Mouse (Mus musculus) A20 (cell line): ENCODE measurements around the gene Hecw2.
A peak's percentile ranks its signal among the peaks of the same experiment; 100 is the strongest.

Experiments used
- DNase-seq: peaks from one replicate; pipeline ENCODE4 v3.0.0-alpha.2; 2011; ENCODE audit warnings: low read depth, low spot score

Gene Hecw2

GRCm38 (mm10) chr1:53784291-53784720 is 410.7 kb downstream of the Hecw2 start:
- peak; percentile 84 for DNase-seq

- DNase-seq, result peak; percentile 63
These were observed 412.0 kb downstream of the Hecw2 start for GRCm38 (mm10) chr1:53782956-53783355.

GRCm38 (mm10) chr1:53782079-53782478 is 412.9 kb downstream of the Hecw2 start:
- DNase-seq, result peak; percentile 75

- DNase-seq, result peak; percentile 64
These were observed 413.7 kb downstream of the Hecw2 start for GRCm38 (mm10) chr1:53781311-53781710.

GRCm38 (mm10) chr1:53776176-53776905 is 418.6 kb downstream of the Hecw2 start:
- peak; percentile 48 for DNase-seq

GRCm38 (mm10) chr1:53775545-53775944 is 419.4 kb downstream of the Hecw2 start:
- no peak for DNase-seq

- DNase-seq, result peak; percentile 63
These were observed 419.9 kb downstream of the Hecw2 start for GRCm38 (mm10) chr1:53775036-53775435.

GRCm38 (mm10) chr1:53774571-53774970 is 420.4 kb downstream of the Hecw2 start:
- DNase-seq, result peak; percentile 59

- peak; percentile 94 for DNase-seq
These were observed 421.0 kb downstream of the Hecw2 start for GRCm38 (mm10) chr1:53773994-53774393.

- DNase-seq, result peak; percentile 21
These were observed 422.0 kb downstream of the Hecw2 start for GRCm38 (mm10) chr1:53772967-53773366.

GRCm38 (mm10) chr1:53771476-53771875 is 423.5 kb downstream of the Hecw2 start:
- DNase-seq, result no peak

- no peak for DNase-seq
These were observed 428.9 kb downstream of the Hecw2 start for GRCm38 (mm10) chr1:53766112-53766511.

- no peak for DNase-seq
These were observed 437.7 kb downstream of the Hecw2 start for GRCm38 (mm10) chr1:53757316-53757715.
